In genomic region chr7:118972306-118972705, GRCm38 (mm10) we compare ENCODE assay signal across 14 mouse cellular contexts. TPM values are rescaled to one million over a fixed set of nuclear protein-coding genes. Genes with fewer than 3 reads are reported as not detected.
DNase-seq lines count a peak whose midpoint lies in the region; ATAC-seq lines count a peak whose summit lies in the region.
"Had no signal": no experiment of that assay in that cellular context is flagged by ENCODE, and none has a peak within 500 bp of the region (broad histone marks: within the 10 kb centered on the region; RNA-seq: fewer than 3 reads in every experiment).

No protein-coding gene starts in this region.

- H3K36me3 ChIP-seq in midbrain, embryonic 13.5 days, result peaks cover 39% of the 10 kb centered on the region
- H3K36me3 ChIP-seq in heart, embryonic 12.5 days, result peaks cover 4% of the 10 kb centered on the region; the same call in 1 of the 2 replicates
- H3K36me3 ChIP-seq in limb, embryonic 10.5 days, result peaks cover 48% of the 10 kb centered on the region

- H3K9ac ChIP-seq in midbrain, embryonic 13.5 days (replicated peaks), result no peak overlapping the region
- no peak overlapping the region for H3K9ac ChIP-seq in heart, embryonic 12.5 days
- H3K9ac ChIP-seq: liver, postnatal 0 days had no signal

- 0 out of 2 replicates have a peak, but pooled peaks have one; percentile 14 for ATAC-seq in midbrain, embryonic 13.5 days
- no peak for ATAC-seq in heart, embryonic 12.5 days (ENCODE audit: insufficient number of reproducible peaks, low FRiP score)
- ATAC-seq: liver, postnatal 0 days had no signal

- peaks cover 40% of the 10 kb centered on the region for H3K4me1 ChIP-seq in midbrain, embryonic 13.5 days (replicated peaks)
- peaks cover 14% of the 10 kb centered on the region for H3K4me1 ChIP-seq in heart, embryonic 12.5 days (replicated peaks)
- H3K4me1 ChIP-seq in limb, embryonic 10.5 days, result 0 out of 2 replicates have a peak, but pooled peaks cover 4% of the 10 kb centered on the region
- H3K4me1 ChIP-seq: megakaryocyte, embryonic 14.5 days had no signal

- peak; percentile 38 to 46 for DNase-seq in cerebellum, postnatal 25 days
- DNase-seq in cerebellum, adult 11 months, result no peak
- DNase-seq in ES-CJ7 (ENCODE audit: low read depth, low spot score), result peak; percentile 29
- DNase-seq in brain, adult 2 months (ENCODE audit: low read depth, low spot score), result peak; percentile 42
- no peak for DNase-seq in kidney, adult 11 months
- no peak for DNase-seq in limb, embryonic 10.5 days (ENCODE audit: low spot score)
- DNase-seq: gastrocnemius, postnatal 36 days; kidney, adult 18-20 months; liver, postnatal 0 days; thymus, adult 2 months had no signal

- H3K9me3 ChIP-seq in midbrain, embryonic 13.5 days, result no peaks in the 10 kb centered on the region
- H3K9me3 ChIP-seq in heart, embryonic 12.5 days (replicated peaks), result no peaks in the 10 kb centered on the region
- H3K9me3 ChIP-seq in limb, embryonic 10.5 days (replicated peaks), result no peaks in the 10 kb centered on the region
- H3K9me3 ChIP-seq: megakaryocyte, embryonic 14.5 days had no signal

- WGBS in midbrain, embryonic 13.5 days, result 38% methylated on average over 5 of the region's 5 CpGs
- WGBS in heart, embryonic 12.5 days, result 82% methylated on average over 5 of the region's 5 CpGs
- WGBS in limb, embryonic 10.5 days, result 80% methylated on average over 5 of the region's 5 CpGs

- H3K4me3 ChIP-seq in midbrain, embryonic 13.5 days (replicated peaks), result no peak overlapping the region
- no peak overlapping the region for H3K4me3 ChIP-seq in heart, embryonic 12.5 days
- H3K4me3 ChIP-seq in limb, embryonic 10.5 days, result no peak overlapping the region
- H3K4me3 ChIP-seq: erythroblast, embryonic 14.5 days; megakaryocyte, embryonic 14.5 days had no signal

- H3K4me2 ChIP-seq in midbrain, embryonic 13.5 days (replicated peaks), result no peak overlapping the region
- H3K4me2 ChIP-seq in heart, embryonic 12.5 days, result no peak overlapping the region

- H3K27ac ChIP-seq in midbrain, embryonic 13.5 days, result no peak overlapping the region
- no peak overlapping the region for H3K27ac ChIP-seq in heart, embryonic 12.5 days (ENCODE audit: poor library complexity, severe bottlenecking)
- no peak overlapping the region for H3K27ac ChIP-seq in limb, embryonic 10.5 days

- no peaks in the 10 kb centered on the region for H3K27me3 ChIP-seq in midbrain, embryonic 13.5 days
- H3K27me3 ChIP-seq in heart, embryonic 12.5 days (replicated peaks), result no peaks in the 10 kb centered on the region
- no peaks in the 10 kb centered on the region for H3K27me3 ChIP-seq in limb, embryonic 10.5 days (ENCODE audit: low read depth, poor library complexity, severe bottlenecking)

RNA-seq across cellular contexts. Expression of gene Gprc5b, which starts 22.7 kb away (rescaled TPM):
- 7.2 and 7.6 TPM in 2 replicates for polyA plus RNA-seq in midbrain, embryonic 13.5 days (2015; fragmentation: Nextera tagmentation; extraction: Ambion mirVana)
- polyA plus RNA-seq in heart, embryonic 12.5 days (2016; fragmentation: Nextera tagmentation; extraction: Ambion mirVana), result 3.3 and 3.6 TPM in 2 replicates
- 6.6 and 8.2 TPM in 2 replicates for polyA plus RNA-seq in limb, embryonic 10.5 days (2016; fragmentation: Nextera tagmentation; extraction: Ambion mirVana)

Comparison
In these comparisons a context has a peak if more than half of its experiments do, and no peak if none do; other contexts are left out.
1. DNase-seq: peak in cerebellum, postnatal 25 days (2 of 2), ES-CJ7 (single experiment) and brain, adult 2 months (single experiment); none in cerebellum, adult 11 months (single experiment), kidney, adult 11 months (single experiment) and limb, embryonic 10.5 days (single experiment).